ENCODE assay signal across 7 mouse cellular contexts in genomic region chr10:117675096-117676035, GRCm38 (mm10). TPM values are rescaled to one million over a fixed set of nuclear protein-coding genes. Genes with fewer than 3 reads are reported as not detected.
DNase-seq lines count a peak whose midpoint lies in the region; ATAC-seq lines count a peak whose summit lies in the region.

No protein-coding gene starts in this region.

- 0 out of 2 replicates have a peak, but pooled peaks cover 9% of the 10 kb centered on the region for H3K4me1 ChIP-seq in intestine, embryonic 15.5 days (replicated peaks)
- peaks cover 15% of the 10 kb centered on the region for H3K4me1 ChIP-seq in midbrain, embryonic 10.5 days

- no peaks in the 10 kb centered on the region for H3K27me3 ChIP-seq in intestine, embryonic 15.5 days (replicated peaks)
- H3K27me3 ChIP-seq in midbrain, embryonic 10.5 days (ENCODE audit: low read depth, poor library complexity, severe bottlenecking) = no peaks in the 10 kb centered on the region

- intact Hi-C loops in gastrocnemius, postnatal 36 days (cut with DNase I) = loop anchor here (2.0 kb wide), 2 partner anchors 161 to 221 kb away; no protein-coding TSS in a partner anchor

- WGBS in intestine, embryonic 15.5 days = 45% methylated on average over 20 of the region's 20 CpGs
- WGBS in midbrain, embryonic 10.5 days = 45% methylated on average over 20 of the region's 20 CpGs

- H3K9ac ChIP-seq in intestine, embryonic 15.5 days = no peak overlapping the region

- ATAC-seq in intestine, embryonic 15.5 days = no peak; the same call in 1 of the 2 replicates

- peak overlapping the region; percentile 48 for H3K4me2 ChIP-seq in intestine, embryonic 15.5 days (replicated peaks)

- H3K36me3 ChIP-seq in intestine, embryonic 15.5 days = no peaks in the 10 kb centered on the region
- no peaks in the 10 kb centered on the region for H3K36me3 ChIP-seq in midbrain, embryonic 10.5 days

- no peaks in the 10 kb centered on the region for H3K9me3 ChIP-seq in intestine, embryonic 15.5 days
- no peaks in the 10 kb centered on the region for H3K9me3 ChIP-seq in midbrain, embryonic 10.5 days (replicated peaks)

- H3K4me3 ChIP-seq in intestine, embryonic 15.5 days (replicated peaks) = peak overlapping the region; percentile 18
- H3K4me3 ChIP-seq in midbrain, embryonic 10.5 days = peak overlapping the region; percentile 49

- DNase-seq in adrenal gland, postnatal 10 days = peak; percentile 58
- peak; percentile 89 for DNase-seq in embryo, embryonic 10.5 days (ENCODE audit: low spot score)
- DNase-seq in gastrocnemius, postnatal 36 days = peak; percentile 17 to 31
- DNase-seq in left cerebral cortex, adult 9 months (ENCODE audit: low spot score in 2 of 2) = peak; percentile 75 to 86
- peak; percentile 73 for DNase-seq in midbrain, embryonic 10.5 days (ENCODE audit: low spot score)
- peak; percentile 42 for DNase-seq in skeletal muscle tissue, adult 2 months (ENCODE audit: low read depth, low spot score)

- no peak overlapping the region for H3K27ac ChIP-seq in intestine, embryonic 15.5 days
- H3K27ac ChIP-seq in midbrain, embryonic 10.5 days (replicated peaks) = peak overlapping the region; percentile 57; the same call in 1 of the 2 replicates

RNA-seq across cellular contexts. Expression of gene Mdm2, which starts 35.2 kb away (rescaled TPM):
- total RNA-seq in adrenal gland, postnatal 10 days (2021) = 10 to 100 TPM; 41.1 to 46.2 TPM
- 10 to 100 TPM; 40.8 to 44.9 TPM for total RNA-seq in gastrocnemius, postnatal 36 days (2021)
- 34.0 and 35.1 TPM in 2 replicates for polyA plus RNA-seq in intestine, embryonic 15.5 days (2015; fragmentation: Nextera tagmentation; extraction: Ambion mirVana)
- polyA plus RNA-seq in midbrain, embryonic 10.5 days (2016; fragmentation: Nextera tagmentation; extraction: Ambion mirVana) = 60.6 and 66.7 TPM in 2 replicates

RNA-seq across cellular contexts. Expression of gene Cpm, which starts 46.1 kb away (rescaled TPM):
- 10 to 100 TPM; 18.5 to 19.1 TPM for total RNA-seq in adrenal gland, postnatal 10 days (2021)
- 1 to 10 TPM; 2.6 to 2.7 TPM for total RNA-seq in gastrocnemius, postnatal 36 days (2021)
- polyA plus RNA-seq in intestine, embryonic 15.5 days (2015; fragmentation: Nextera tagmentation; extraction: Ambion mirVana) = 44.4 and 50.7 TPM in 2 replicates
- 5.4 and 6.2 TPM in 2 replicates for polyA plus RNA-seq in midbrain, embryonic 10.5 days (2016; fragmentation: Nextera tagmentation; extraction: Ambion mirVana)

Comparison
In these comparisons a context has a peak if more than half of its experiments do, and no peak if none do; other contexts are left out.
1. DNase-seq: peak in every context shown above with its lines; median percentile 89 in embryo, embryonic 10.5 days; 80 in left cerebral cortex, adult 9 months; 73 in midbrain, embryonic 10.5 days; 58 in adrenal gland, postnatal 10 days; 42 in skeletal muscle tissue, adult 2 months; 24 in gastrocnemius, postnatal 36 days.
2. RNA of gene Cpm, which starts 46.1 kb away (total RNA-seq): 18.5 to 19.1 TPM in adrenal gland, postnatal 10 days; 2.6 to 2.7 TPM in gastrocnemius, postnatal 36 days; every median in the first group is over 4 times any median in the second.